Mouse (Mus musculus): ENCODE data around the gene Cd4. TPM values are rescaled to one million over a fixed set of nuclear protein-coding genes. Genes with fewer than 3 reads are reported as not detected.

The Cd4 gene
- total and polyA plus RNA-seq, 3 experiments = not detected

- Histone ChIP-seq H3K79me2 (ENCODE audit: control insufficient read depth, insufficient read depth, low read length, poor library complexity) (peaks cover 6% of the 10 kb centered on the region; the same call in 1 of the 2 replicates), H3K36me3 (ENCODE audit: control insufficient read depth in 1 of 2, insufficient read depth in 2 of 2, low read length in 2 of 2) (peaks cover 0 to 29% of the 10 kb centered on the region in 2 experiments; a peak in 2 of 4 replicates), H3K9ac (ENCODE audit: control insufficient read depth, low read depth, low read length, poor library complexity, severe bottlenecking) (peak overlapping the region; percentile 33), H3K27ac (ENCODE audit: control insufficient read depth, low read depth, low read length) (peak overlapping the region; percentile 60), H3K4me3 (ENCODE audit: control insufficient read depth in 1 of 2, insufficient read depth in 1 of 2, low read depth in 2 of 2, low read length in 2 of 2) (peak overlapping the region in 1 of 2 experiments; percentile 13; a peak in 2 of 4 replicates), H3K9me3 (replicated peaks; ENCODE audit: insufficient read depth, low read length) (no peaks in the 10 kb centered on the region), H3K27me3 (ENCODE audit: control insufficient read depth in 1 of 2, insufficient read depth in 2 of 2, low read length in 2 of 2) (no peaks in the 10 kb centered on the region), H3K4me1 (ENCODE audit: control insufficient read depth in 1 of 2, insufficient read depth in 2 of 2, low read length in 2 of 2) (peaks cover 20 to 35% of the 10 kb centered on the region in 2 experiments)
- DNase-seq (ENCODE audit: low read depth, low spot score) = peak; percentile 76
- TF ChIP-seq TAL1 (IDR thresholded peaks at IDR 0.05; ENCODE audit: low read length) = no peak
- no peak for TF ChIP-seq MYB (IDR thresholded peaks at IDR 0.05; ENCODE audit: low read depth, low read length)
- peak; percentile 69 for TF ChIP-seq GATA1 (IDR thresholded peaks at IDR 0.05; ENCODE audit: low read depth, low read length)
- TF ChIP-seq NELFE (IDR thresholded peaks at IDR 0.05; ENCODE audit: low read depth, low read length) = no peak
- TF ChIP-seq SIN3A (IDR thresholded peaks at IDR 0.05; ENCODE audit: low read length) = peak; percentile 29; the same call in 1 of the 2 replicates
- TF ChIP-seq RAD21 (IDR thresholded peaks at IDR 0.05; ENCODE audit: low read depth, low read length) = no peak
- peak; percentile 57; the same call in 1 of the 2 replicates for TF ChIP-seq ELF1 (IDR thresholded peaks at IDR 0.05; ENCODE audit: low read depth, low read length)
- no peak for TF ChIP-seq USF1 (IDR thresholded peaks at IDR 0.05; ENCODE audit: low read depth, low read length)
- TF ChIP-seq USF2 (IDR thresholded peaks at IDR 0.05; ENCODE audit: borderline replicate concordance in 1 of 2, insufficient read depth in 1 of 2, low read depth in 1 of 2, low read length in 2 of 2) = no peak
- TF ChIP-seq RCOR1 (IDR thresholded peaks at IDR 0.05; ENCODE audit: low read depth, low read length) = peak; percentile 43; the same call in 1 of the 2 replicates
- no peak for TF ChIP-seq POLR2AphosphoS5 (IDR thresholded peaks at IDR 0.05; ENCODE audit: borderline replicate concordance, low read depth, low read length)
- no peak for TF ChIP-seq MAFK (IDR thresholded peaks at IDR 0.05; ENCODE audit: borderline replicate concordance, low read depth, low read length)
- TF ChIP-seq ZNF384 (IDR thresholded peaks at IDR 0.05; ENCODE audit: low read depth, low read length) = peak; percentile 98
- no peak for TF ChIP-seq CHD1 (IDR thresholded peaks at IDR 0.05; ENCODE audit: low read depth, low read length)
- TF ChIP-seq TBP (IDR thresholded peaks at IDR 0.05; ENCODE audit: low read depth, low read length) = 0 out of 2 replicates have a peak, but pooled peaks have one; percentile 15
- peak; percentile 58 for TF ChIP-seq HCFC1 (IDR thresholded peaks at IDR 0.05; ENCODE audit: low read depth, low read length)
- no peak for TF ChIP-seq CHD2 (IDR thresholded peaks at IDR 0.05; ENCODE audit: low read length)
- no peak for TF ChIP-seq BHLHE40 (IDR thresholded peaks at IDR 0.05; ENCODE audit: borderline replicate concordance, low read depth, low read length)
- no peak for TF ChIP-seq JUND (IDR thresholded peaks at IDR 0.05; ENCODE audit: low read depth, low read length)
- TF ChIP-seq MEF2A (IDR thresholded peaks at IDR 0.05; ENCODE audit: extremely low read depth, insufficient replicate concordance, low read depth, low read length, poor library complexity, severe bottlenecking) = no peak
- no peak for TF ChIP-seq UBTF (IDR thresholded peaks at IDR 0.05; ENCODE audit: borderline replicate concordance, insufficient read depth, low read depth, low read length)
- peak; percentile 39; the same call in 1 of the 2 replicates for TF ChIP-seq ETS1 (IDR thresholded peaks at IDR 0.05; ENCODE audit: low read depth, low read length)
- no peak for TF ChIP-seq MXI1 (IDR thresholded peaks at IDR 0.05; ENCODE audit: low read depth, low read length)
- TF ChIP-seq ZC3H11A (IDR thresholded peaks at IDR 0.05; ENCODE audit: low read depth, low read length) = no peak
- TF ChIP-seq E2F4 (IDR thresholded peaks at IDR 0.05; ENCODE audit: borderline replicate concordance, low read depth, low read length) = no peak
- TF ChIP-seq POLR2A (IDR thresholded peaks at IDR 0.05; ENCODE audit: control insufficient read depth in 1 of 2, insufficient read depth in 1 of 2, low read depth in 1 of 2, low read length in 2 of 2, poor library complexity in 1 of 2) = no peak
- TF ChIP-seq MAZ (IDR thresholded peaks at IDR 0.05; ENCODE audit: low read depth, low read length) = no peak
- TF ChIP-seq GABPA (IDR thresholded peaks at IDR 0.05; ENCODE audit: low read depth, low read length) = no peak
- TF ChIP-seq ZKSCAN1 (IDR thresholded peaks at IDR 0.05; ENCODE audit: low read depth, low read length) = no peak
- TF ChIP-seq POLR2AphosphoS2 (IDR thresholded peaks at IDR 0.05; ENCODE audit: low read length) = no peak
- TF ChIP-seq CTCF (IDR thresholded peaks at IDR 0.05 in 2 of 3, conservative IDR thresholded peaks at IDR 0.05 in 1 of 3; ENCODE audit: control insufficient read depth in 1 of 3, insufficient read depth in 1 of 3, low read depth in 2 of 3, low read length in 3 of 3, poor library complexity in 1 of 3, severe bottlenecking in 1 of 3) = no peak
- TF ChIP-seq TCF12 (IDR thresholded peaks at IDR 0.05; ENCODE audit: low read depth, low read length) = no peak
- 0 out of 2 replicates have a peak, but pooled peaks have one; percentile 15 for TF ChIP-seq NRF1 (IDR thresholded peaks at IDR 0.05; ENCODE audit: insufficient read depth, low read depth, low read length, poor library complexity, severe bottlenecking)
- TF ChIP-seq MAX (IDR thresholded peaks at IDR 0.05; ENCODE audit: low read length) = no peak
- no peak for TF ChIP-seq ZMIZ1 (IDR thresholded peaks at IDR 0.05; ENCODE audit: low read depth, low read length)
- peak in 1 of 2 experiments; percentile 68; a peak in 2 of 4 replicates for TF ChIP-seq EP300 (IDR thresholded peaks at IDR 0.05; ENCODE audit: low read depth in 1 of 2, low read length in 2 of 2)
- no peak for TF ChIP-seq MYC (IDR thresholded peaks at IDR 0.05; ENCODE audit: low read depth, low read length)
These were observed 33.5 kb upstream of the Cd4 start for GRCm38 (mm10) chr6:124921539-124921938.

All from MEL (cell line).